Mouse (Mus musculus): ENCODE measurements around the gene Oxt.
"Not testable (repeated sequence)": the region's sequence is repeated elsewhere in the genome, so short reads cannot be mapped to it uniquely, and the experiment has no call there.

Oxt gene

DNA sequence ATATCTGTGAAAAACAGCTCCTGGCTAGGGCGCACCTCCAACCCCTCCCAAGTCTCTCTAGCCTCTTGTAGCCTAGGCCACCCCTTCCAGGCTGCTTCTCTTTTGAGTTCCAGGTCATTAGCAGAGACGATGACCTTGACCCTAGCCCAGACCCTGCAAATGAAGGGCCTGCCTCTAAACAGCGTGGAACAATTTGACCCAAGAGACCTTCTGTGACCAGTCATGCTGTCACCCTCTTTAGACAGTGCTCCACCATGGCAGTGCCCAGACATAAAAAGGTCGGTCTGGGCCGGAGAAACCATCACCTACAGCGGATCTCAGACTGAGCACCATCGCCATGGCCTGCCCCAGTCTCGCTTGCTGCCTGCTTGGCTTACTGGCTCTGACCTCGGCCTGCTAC is at the start of gene Oxt:
Gene Oxt (plus strand): TSS at position 301 of the 400 bp plus-strand sequence.
- no peak for DNase-seq (ENCODE audit: low read depth)

DNA sequence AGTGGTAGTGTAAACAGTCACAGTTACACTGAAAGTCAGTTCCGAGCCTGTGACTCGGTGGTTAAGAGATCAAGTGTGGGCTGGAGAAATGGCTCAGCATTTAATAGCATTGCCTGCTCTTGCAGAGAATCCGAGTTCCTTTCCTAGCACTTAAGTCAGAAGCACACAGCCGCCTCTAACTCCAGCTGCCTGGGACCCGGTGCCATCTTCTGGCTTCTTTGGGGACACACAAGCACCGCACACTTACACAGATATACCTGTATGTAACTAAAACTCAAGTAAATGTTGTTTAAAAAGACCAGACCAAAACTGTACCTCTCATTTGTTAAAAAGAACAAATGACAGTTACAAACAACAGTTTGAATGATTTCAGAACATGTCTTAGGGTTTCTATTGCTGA is 47.5 kb upstream of the Oxt start:
- DNase-seq (ENCODE audit: low read depth), result no peak

GRCm38 (mm10) chr2:130529290-130529689 is 46.7 kb upstream of the Oxt start:
- no peak for DNase-seq (ENCODE audit: low read depth)

DNA sequence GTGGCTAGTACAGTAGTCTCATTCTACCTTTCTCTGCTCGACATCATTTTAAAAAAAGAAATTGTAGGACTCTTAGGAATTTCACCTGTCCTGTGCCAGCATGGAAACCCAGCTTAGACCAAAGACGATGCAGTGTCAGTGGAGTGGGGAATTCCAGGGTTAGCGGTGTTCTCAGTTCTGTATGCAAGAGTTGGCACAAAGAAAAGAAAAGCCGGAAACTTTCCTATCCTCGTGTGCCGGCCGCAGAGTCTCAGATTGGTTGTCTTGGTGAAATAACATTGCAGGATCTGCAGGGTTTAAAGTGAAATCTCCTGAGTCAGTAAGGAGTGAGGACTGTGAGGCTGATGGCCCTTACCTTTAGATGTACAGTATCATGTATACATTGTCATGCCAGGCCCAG is 46.0 kb upstream of the Oxt start:
- no peak for DNase-seq (ENCODE audit: low read depth)

DNA sequence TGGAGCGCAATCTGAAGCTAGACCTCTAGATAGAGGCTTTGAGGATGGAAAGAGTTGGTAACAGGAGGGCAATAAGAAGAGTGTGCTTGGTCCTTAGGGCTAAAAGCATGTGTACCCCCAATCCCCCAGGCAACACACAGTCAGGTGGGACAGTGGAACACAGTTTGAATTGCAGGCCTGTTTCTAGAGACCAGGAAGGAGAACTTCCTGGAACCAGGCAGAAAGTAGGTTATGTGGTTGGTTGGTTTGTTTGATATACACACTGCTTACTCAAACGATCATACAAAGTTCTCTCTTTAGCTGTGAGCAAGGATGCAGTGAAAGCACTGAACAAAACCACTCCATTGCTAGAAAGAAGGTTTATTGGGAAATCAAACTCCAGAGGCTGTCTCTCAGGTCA is 43.8 kb upstream of the Oxt start:
- no peak for DNase-seq (ENCODE audit: low read depth)

DNA sequence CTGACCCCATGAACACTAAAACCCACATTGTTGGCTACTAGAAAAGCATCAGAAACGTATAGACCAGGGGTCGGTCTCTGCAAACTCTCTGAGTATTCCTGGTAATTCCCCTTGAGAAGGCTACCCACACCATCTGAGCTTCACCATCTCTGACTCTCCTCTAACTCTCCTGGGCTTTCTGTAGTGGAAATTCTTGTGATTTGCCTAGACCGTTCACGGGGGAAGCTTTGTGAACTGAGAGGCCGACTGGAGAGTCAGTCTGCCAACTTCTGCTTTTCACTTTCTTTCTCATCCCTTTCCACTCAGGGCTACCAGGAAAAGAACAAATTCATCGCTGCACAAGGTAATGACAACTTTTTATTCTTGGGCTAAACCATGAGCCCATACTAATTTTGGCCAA is 41.0 kb upstream of the Oxt start:
- no peak for DNase-seq (ENCODE audit: low read depth)

DNA sequence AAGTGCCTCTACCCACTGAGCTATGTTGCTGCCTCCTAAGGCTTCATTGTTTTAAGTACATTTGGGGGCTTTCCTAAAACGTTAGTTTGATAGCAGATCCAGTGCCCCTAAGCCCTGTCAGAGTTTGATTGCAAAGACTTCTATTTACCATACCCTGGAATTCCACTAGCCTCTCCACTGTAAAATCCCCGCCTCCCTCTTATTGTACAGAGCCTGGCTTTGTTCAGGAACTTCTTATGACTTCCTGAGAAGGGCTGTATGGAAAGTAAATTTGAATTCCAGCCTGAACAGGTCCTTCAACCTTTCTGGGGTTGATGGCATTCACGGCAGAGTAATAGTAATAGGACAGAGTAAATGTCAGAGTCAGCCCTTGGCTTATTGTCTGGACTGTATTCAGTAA is 39.1 kb upstream of the Oxt start:
- DNase-seq (ENCODE audit: low read depth), result no peak

- DNase-seq (ENCODE audit: low read depth), result no peak
Measured at GRCm38 (mm10) chr2:130538876-130539546, 37.0 kb upstream of the Oxt start.

- DNase-seq (ENCODE audit: low read depth), result no peak
Measured at GRCm38 (mm10) chr2:130540266-130540665, 35.7 kb upstream of the Oxt start.

DNA sequence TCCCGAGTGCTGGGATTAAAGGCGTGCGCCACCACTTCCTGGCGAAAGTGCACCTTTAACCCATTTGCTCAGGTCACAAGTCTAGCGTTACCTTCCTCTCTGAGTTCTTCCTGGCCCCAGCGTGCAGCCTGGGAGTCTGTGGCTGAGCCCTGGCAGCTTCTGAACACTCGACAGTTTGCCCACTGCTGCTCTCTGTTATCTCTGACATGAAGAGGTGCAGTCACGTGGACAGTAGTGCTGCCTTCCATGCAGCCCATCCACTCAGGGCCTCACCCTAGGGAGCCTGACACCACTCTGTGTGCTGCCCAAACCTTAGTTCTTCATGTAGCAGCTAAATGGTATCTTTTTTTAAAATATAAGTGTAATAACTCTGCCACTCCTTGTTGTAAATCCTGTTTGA is 29.0 kb upstream of the Oxt start:
- DNase-seq (ENCODE audit: low read depth), result no peak

DNA sequence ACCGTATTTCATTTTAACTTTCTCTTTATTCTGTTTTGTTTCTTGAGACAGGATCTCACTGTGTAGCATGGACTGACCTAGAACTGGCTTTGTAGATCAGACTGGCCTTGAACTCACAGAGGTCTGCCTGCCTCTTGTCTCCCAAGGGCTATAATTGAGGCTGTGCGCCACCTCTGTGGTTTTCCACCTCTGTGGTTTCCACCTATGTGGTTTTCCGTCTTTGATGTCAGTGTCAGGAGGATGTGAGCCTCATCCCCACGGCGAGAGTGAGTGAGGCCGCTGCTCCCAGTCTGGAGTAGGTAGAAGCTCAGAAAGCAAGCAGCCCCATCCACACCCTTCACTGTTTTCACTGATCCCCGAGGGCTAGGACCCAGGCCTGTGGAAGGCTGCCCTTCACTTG is 21.1 kb upstream of the Oxt start:
- no peak for DNase-seq (ENCODE audit: low read depth)

DNA sequence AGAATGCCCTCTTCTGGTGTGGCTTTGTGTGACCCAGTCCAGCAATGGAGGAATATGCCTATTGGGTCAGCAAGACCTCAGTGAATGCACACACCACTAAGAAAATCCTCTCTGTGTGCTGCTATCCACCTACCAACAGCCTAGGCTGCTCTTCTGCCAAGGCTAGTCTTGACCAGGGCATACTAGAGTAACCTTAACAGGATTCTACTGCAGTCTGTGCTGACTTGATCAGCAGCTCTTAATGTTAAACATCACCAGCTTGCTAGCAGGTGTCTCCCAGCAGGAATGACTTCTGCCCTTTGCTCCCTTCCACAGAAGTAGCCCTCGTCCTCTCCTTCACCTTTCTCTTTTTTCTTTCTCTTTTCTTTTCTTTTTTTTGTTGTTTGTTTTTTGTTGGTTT is 19.7 kb upstream of the Oxt start:
- DNase-seq (ENCODE audit: low read depth), result no peak

- no peak for DNase-seq (ENCODE audit: low read depth)
Measured at GRCm38 (mm10) chr2:130557462-130557861, 18.5 kb upstream of the Oxt start.

DNA sequence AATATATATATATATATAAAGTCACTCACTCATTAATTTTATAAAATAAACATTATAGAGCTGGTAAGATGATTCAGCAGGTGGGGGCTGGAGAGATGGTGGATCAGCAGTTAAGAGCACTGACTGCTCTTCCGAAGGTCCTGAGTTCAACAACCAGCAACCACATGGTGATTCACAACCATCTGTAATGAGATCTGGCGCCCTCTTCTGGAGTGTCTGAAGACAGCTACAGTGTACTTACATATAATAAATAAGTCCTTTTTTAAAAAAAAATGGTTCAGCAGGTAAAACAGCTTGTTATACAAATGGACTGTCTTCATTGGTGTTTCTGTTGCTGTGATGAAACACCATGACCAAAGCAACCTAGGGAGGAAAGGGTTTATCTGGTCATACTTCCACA is 18.0 kb upstream of the Oxt start:
- no peak for DNase-seq (ENCODE audit: low read depth)

DNA sequence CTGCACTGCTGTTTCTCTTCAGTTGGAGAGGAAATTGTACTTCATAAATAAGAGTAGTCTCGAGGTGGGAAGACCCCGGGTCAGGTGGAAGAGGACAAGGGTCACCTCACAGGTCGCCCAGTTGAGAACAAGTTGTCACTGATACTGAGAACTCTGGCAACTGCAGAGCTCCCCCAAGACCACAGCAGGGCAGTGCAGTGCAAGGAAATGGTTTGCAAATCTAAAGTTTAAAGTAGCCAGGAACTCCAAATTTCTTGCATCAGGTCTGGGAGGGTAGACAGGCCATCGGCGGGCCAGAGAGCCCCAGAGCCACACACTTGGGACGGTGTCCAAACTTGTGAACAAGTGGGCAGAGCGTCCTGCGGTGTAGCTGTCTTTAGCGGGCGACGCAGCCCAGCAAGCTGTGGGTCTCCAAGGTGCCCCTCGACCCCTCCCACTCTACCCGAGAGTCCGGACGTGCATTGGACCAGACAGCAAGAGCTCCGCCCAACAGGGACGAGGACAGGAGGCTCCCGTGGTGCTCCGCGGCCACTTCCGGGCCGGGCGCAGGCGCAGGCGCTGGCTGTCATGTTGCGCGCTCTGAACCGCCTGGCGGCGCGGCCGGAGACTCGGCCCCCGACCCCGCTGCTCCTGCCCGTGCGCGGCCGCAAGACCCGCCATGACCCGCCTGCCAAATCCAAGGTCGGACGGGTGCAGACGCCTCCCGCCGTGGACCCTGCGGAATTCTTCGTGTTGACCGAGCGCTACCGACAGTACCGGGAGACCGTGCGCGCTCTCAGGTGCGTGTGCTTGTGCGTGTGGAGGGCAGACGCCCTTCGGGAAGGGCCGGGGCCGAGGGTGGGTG is 12.5 kb upstream of the Oxt start, which contains the start of gene Mrps26:
Gene Mrps26 (plus strand): TSS at position 531 of the 844 bp plus-strand sequence.
- peak; percentile 87 for DNase-seq (ENCODE audit: low read depth)

GRCm38 (mm10) chr2:130564063-130564462 is 11.9 kb upstream of the Oxt start:
- DNase-seq (ENCODE audit: low read depth), result no peak

DNA sequence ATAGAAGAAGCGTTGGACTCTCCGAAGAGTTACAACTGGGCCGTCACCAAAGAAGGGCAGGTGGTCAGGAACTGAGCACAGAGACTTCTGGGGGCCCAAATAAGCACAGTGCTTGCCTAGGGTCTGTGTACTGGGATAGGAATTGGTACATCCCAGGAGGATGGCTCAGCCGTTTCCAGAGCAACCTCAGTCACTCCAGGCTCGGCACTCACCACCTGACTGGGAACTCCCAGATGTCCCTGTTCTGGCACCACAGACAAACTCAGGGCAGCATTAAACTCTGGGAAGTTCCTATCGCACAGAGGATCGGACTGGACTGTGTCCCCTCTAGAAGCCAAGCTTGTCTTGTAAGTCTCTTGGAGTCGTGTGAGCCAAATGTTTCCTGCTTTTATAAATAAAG is 11.0 kb upstream of the Oxt start:
- no peak for DNase-seq (ENCODE audit: low read depth)

GRCm38 (mm10) chr2:130568921-130569320 is 7.1 kb upstream of the Oxt start:
- no peak for DNase-seq (ENCODE audit: low read depth)

DNA sequence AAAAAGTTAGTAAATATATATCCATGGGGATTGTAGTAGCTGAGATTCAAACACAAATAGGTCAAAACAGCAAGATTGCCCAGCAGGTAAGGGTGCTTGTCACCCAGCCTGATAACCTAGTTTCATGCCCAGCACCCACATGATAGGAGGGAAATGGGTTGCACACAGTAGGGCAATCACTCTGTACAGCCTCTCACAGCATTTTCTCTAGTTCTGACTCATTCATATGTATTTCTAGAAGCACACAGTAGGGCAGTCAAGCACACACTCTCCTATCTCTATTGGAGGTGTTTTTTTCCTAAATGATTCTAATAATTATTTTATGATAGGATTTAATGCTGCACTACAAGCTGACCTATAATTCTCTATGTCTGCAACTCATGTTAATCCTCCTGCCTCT is 6.0 kb upstream of the Oxt start:
- DNase-seq (ENCODE audit: low read depth), result no peak

GRCm38 (mm10) chr2:130574960-130575359 is 1.0 kb upstream of the Oxt start:
- no peak for DNase-seq (ENCODE audit: low read depth)

DNA sequence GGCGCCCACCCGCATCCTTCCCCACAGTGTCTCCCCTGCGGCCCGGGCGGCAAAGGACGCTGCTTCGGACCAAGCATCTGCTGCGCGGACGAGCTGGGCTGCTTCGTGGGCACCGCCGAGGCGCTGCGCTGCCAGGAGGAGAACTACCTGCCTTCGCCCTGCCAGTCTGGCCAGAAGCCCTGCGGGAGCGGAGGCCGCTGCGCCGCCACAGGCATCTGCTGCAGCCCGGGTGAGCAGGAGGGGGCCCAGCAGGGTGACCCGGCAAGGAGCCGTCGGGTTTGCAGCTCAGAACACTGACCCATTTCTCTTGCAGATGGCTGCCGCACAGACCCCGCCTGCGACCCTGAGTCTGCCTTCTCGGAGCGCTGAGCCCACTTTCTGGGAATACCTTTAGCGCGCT is 591 bp downstream of the Oxt start:
- not testable (repeated sequence) for DNase-seq (ENCODE audit: low read depth)

DNA sequence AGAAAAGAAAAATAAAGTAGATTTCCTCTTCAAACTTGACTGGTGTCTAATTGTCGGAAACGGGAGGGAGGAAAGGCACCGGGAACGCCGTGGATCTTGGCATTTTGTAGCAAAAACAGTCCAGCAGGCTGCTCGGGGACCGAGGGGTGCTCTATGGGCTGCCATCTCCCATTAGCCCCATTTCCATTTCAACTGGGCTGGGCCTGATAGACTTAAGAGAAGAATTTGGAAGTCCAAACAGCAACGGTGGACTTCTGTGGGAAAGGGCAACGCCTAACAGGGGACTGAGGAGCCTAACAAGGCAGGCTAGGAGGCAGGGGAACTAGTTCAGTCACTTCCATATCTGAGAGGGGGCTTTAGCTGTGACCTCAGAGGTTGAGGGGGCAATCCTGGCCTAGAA is 1.0 kb downstream of the Oxt start:
- DNase-seq (ENCODE audit: low read depth), result no peak

DNA sequence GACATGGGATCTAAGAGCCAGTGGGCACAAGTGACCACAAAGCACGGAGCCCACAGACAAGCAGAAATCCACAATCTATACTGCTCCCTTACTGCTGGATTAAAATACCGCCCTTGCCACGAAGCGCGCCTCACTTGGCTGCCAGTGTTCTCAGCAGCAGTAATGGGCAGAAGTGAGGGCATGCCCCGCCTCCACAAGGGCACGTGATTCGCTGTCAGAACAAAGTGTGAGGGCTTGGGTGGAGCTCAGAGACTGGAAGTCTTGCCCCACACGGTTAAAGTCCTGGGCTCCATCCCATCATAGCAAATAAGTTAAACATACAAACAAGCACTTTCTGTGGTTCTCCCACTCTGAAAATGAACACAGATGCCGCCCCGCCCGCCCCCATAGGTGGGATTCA is 1.7 kb downstream of the Oxt start:
- peak; percentile 42 for DNase-seq (ENCODE audit: low read depth)

DNA sequence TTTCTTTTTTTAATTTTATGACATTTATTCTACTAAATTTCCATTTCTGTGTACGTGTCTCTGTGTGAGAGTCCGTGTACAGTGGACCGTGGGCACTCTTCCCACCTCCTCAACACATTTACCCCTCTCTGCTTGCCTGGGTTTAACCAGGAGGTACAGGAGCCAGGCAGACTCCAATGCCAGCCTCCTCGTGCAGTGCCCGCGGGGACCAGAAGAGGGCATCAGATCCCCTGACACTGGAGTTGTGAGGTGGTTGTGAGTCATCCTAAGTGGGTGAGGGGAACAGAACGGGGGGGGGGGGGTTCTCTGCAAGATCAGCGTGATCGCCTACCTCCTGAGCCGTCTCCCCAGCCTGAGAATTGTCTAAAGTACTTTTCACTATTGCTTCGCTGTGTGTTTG is 2.2 kb downstream of the Oxt start:
- peak; percentile 58 for DNase-seq (ENCODE audit: low read depth)
